Mouse (Mus musculus): ENCODE measurements around the gene Prkce. TPM values are rescaled to one million over a fixed set of nuclear protein-coding genes. Genes with fewer than 3 reads are reported as not detected.

Gene Prkce
- polyA plus RNA-seq, 1 experiment from 2014 or later, result 6.6 TPM

GRCm38 (mm10) chr17:86685263-86685662, 517.7 kb downstream of the Prkce start:
- POLR2A ChIA-PET, result no interaction called here
- H3K27me3 ChIP-seq, result peaks cover 8% of the 10 kb centered on the region
- in situ Hi-C loops (cut with MboI; ENCODE audit: low pct_unique_long_range_greater_than_20kb), result no loop called here
- DNase-seq (ENCODE audit: low read depth, low spot score) (no peak), ATAC-seq (no peak)
- CTCF ChIA-PET, result no interaction called here
- TF ChIP-seq CTCF (IDR thresholded peaks at IDR 0.05), result no peak

GRCm38 (mm10) chr17:86687021-86687420, 519.4 kb downstream of the Prkce start:
- no peak for DNase-seq (ENCODE audit: low read depth, low spot score)
- peaks cover 8% of the 10 kb centered on the region for H3K27me3 ChIP-seq
- in situ Hi-C loops (cut with MboI; ENCODE audit: low pct_unique_long_range_greater_than_20kb), result no loop called here
- no peak for TF ChIP-seq CTCF (IDR thresholded peaks at IDR 0.05)
- ChIA-PET CTCF (no interaction called here), POLR2A (no interaction called here)
- ATAC-seq, result no peak

GRCm38 (mm10) chr17:86690871-86691390, 523.3 kb downstream of the Prkce start:
- no peaks in the 10 kb centered on the region for H3K27me3 ChIP-seq
- POLR2A ChIA-PET, result no interaction called here
- CTCF ChIA-PET, result no interaction called here
- no peak for ATAC-seq
- no peak for DNase-seq (ENCODE audit: low read depth, low spot score)
- in situ Hi-C loops (cut with MboI; ENCODE audit: low pct_unique_long_range_greater_than_20kb), result no loop called here
- no peak for TF ChIP-seq CTCF (IDR thresholded peaks at IDR 0.05)

GRCm38 (mm10) chr17:86697751-86698150, 530.2 kb downstream of the Prkce start:
- ChIA-PET CTCF (interaction anchor here (1.2 kb wide), 1 partner anchor 10 kb away, joined by 3 read pairs; no protein-coding TSS in a partner anchor), POLR2A (no interaction called here)
- no peak for TF ChIP-seq CTCF (IDR thresholded peaks at IDR 0.05)
- no peaks in the 10 kb centered on the region for H3K27me3 ChIP-seq
- ATAC-seq (no peak), DNase-seq (ENCODE audit: low read depth, low spot score) (no peak)
- in situ Hi-C loops (cut with MboI; ENCODE audit: low pct_unique_long_range_greater_than_20kb), result no loop called here

- DNase-seq (ENCODE audit: low read depth, low spot score) (no peak), ATAC-seq (no peak)
- POLR2A ChIA-PET, result no interaction called here
- CTCF ChIA-PET, result no interaction called here
- in situ Hi-C loops (cut with MboI; ENCODE audit: low pct_unique_long_range_greater_than_20kb), result no loop called here
- TF ChIP-seq CTCF (IDR thresholded peaks at IDR 0.05), result no peak
- H3K27me3 ChIP-seq, result peaks cover 8% of the 10 kb centered on the region
These were observed 535.8 kb downstream of the Prkce start for GRCm38 (mm10) chr17:86703336-86703735.

- peaks cover 8% of the 10 kb centered on the region for H3K27me3 ChIP-seq
- no peak for ATAC-seq
- ChIA-PET CTCF (no interaction called here), POLR2A (interaction anchor here (0.6 kb wide), 1 partner anchor 181 kb away, joined by 3 read pairs; no protein-coding TSS in a partner anchor)
- no peak for TF ChIP-seq CTCF (IDR thresholded peaks at IDR 0.05)
- DNase-seq (ENCODE audit: low read depth, low spot score), result no peak
- in situ Hi-C loops (cut with MboI; ENCODE audit: low pct_unique_long_range_greater_than_20kb), result no loop called here
These were observed 537.7 kb downstream of the Prkce start for GRCm38 (mm10) chr17:86705236-86705635.

GRCm38 (mm10) chr17:86706467-86706866, 538.9 kb downstream of the Prkce start:
- CTCF ChIA-PET, result interaction anchor here (1.7 kb wide), 1 partner anchor 8 kb away, joined by 3 read pairs; no protein-coding TSS in a partner anchor
- POLR2A ChIA-PET, result no interaction called here
- in situ Hi-C loops (cut with MboI; ENCODE audit: low pct_unique_long_range_greater_than_20kb), result no loop called here
- H3K27me3 ChIP-seq, result peaks cover 8% of the 10 kb centered on the region
- DNase-seq (ENCODE audit: low read depth, low spot score) (no peak), ATAC-seq (no peak)
- no peak for TF ChIP-seq CTCF (IDR thresholded peaks at IDR 0.05)

Other genes starting within 250 kb of the Prkce start
- 20.3 TPM for gene Srbd1, start 22.6 kb upstream of the Prkce start, polyA plus RNA-seq (2021)